Mouse (Mus musculus) megakaryocyte, adult 5-6 weeks (primary cell): Measurements from ENCODE around the gene C030005K15Rik. TPM values are rescaled to one million over a fixed set of nuclear protein-coding genes. Genes with fewer than 3 reads are reported as not detected.

Experiments used
- total RNA-seq, 2 experiments: library from RNA; stranded (forward) in 1 of 2; stranded (reverse) in 1 of 2; fragments of 153-499, 151-499 nt in 1 of 2; fragments of 221-1000, 200-1000 nt in 1 of 2; gene quantifications; 2 replicates each; pipeline versions ENCODE4 v1.2.3 to v1.2.4; 2015 to 2017

C030005K15Rik gene
- total RNA-seq, 2 experiments from 2014 or later = not detected

Other genes with a start within 250 kb of the C030005K15Rik start
- gene Dcn, start 247.1 kb downstream of the C030005K15Rik start, total RNA-seq (2015) = 0.27 TPM in 1 of 2 replicates, not detected in the other
- gene Dcn, start 247.1 kb downstream of the C030005K15Rik start, total RNA-seq (2017) = 0.59 and 0.77 TPM in 2 replicates
- gene Lum, start 161.6 kb downstream of the C030005K15Rik start, total RNA-seq (2015) = 0.11 TPM in 1 of 2 replicates, not detected in the other
- 0.11 TPM in 1 of 2 replicates, not detected in the other for gene Lum, start 161.6 kb downstream of the C030005K15Rik start, total RNA-seq (2017)
- gene Kera, start 119.9 kb downstream of the C030005K15Rik start, total RNA-seq (2015) = not detected in 2 replicates
- not detected in 2 replicates for gene Kera, start 119.9 kb downstream of the C030005K15Rik start, total RNA-seq (2017)
- not detected in 2 replicates for gene Epyc, start 82.7 kb downstream of the C030005K15Rik start, total RNA-seq (2015)
- gene Epyc, start 82.7 kb downstream of the C030005K15Rik start, total RNA-seq (2017) = not detected in 2 replicates
- not detected in 2 replicates for gene Ccer1, start 33.7 kb downstream of the C030005K15Rik start, total RNA-seq (2015)
- not detected in 2 replicates for gene Ccer1, start 33.7 kb downstream of the C030005K15Rik start, total RNA-seq (2017)